Mouse (Mus musculus): ENCODE measurements around the gene Ubap2l. TPM values are rescaled to one million over a fixed set of nuclear protein-coding genes. Genes with fewer than 3 reads are reported as not detected.

Gene Ubap2l
- polyA plus RNA-seq, 1 experiment from 2014 or later: 236 TPM

- Histone ChIP-seq H3K9me3 (ENCODE audit: low read depth, low read length) (no peaks in the 10 kb centered on the region), H3K4me1 (ENCODE audit: insufficient read depth) (peaks cover 19% of the 10 kb centered on the region), H3K9ac (peak overlapping the region; percentile 93), H3K27me3 (ENCODE audit: insufficient read depth, low read length) (no peaks in the 10 kb centered on the region), H3K4me2 (peak overlapping the region; percentile 89), H3K27ac (ENCODE audit: low read depth) (peak overlapping the region; percentile 97), H3K36me3 (ENCODE audit: insufficient read depth) (peaks cover 24% of the 10 kb centered on the region), H3K4me3 (ENCODE audit: low read depth, low read length) (peak overlapping the region; percentile 94)
- DNase-seq (peak; percentile 44), ATAC-seq (ENCODE audit: insufficient read depth) (no peak)
- no peak for TF ChIP-seq CTCF (IDR thresholded peaks at IDR 0.05; ENCODE audit: low read depth)
- WGBS: 2% methylated on average over 14 of the region's 14 CpGs
Measured at GRCm38 (mm10) chr3:89962059-89962750, 90.2 kb downstream of the Ubap2l start.

- Histone ChIP-seq H3K27me3 (ENCODE audit: insufficient read depth, low read length) (no peaks in the 10 kb centered on the region), H3K36me3 (ENCODE audit: insufficient read depth) (peaks cover 31% of the 10 kb centered on the region), H3K9me3 (ENCODE audit: low read depth, low read length) (no peaks in the 10 kb centered on the region), H3K4me3 (ENCODE audit: low read depth, low read length) (peak overlapping the region; percentile 94), H3K27ac (ENCODE audit: low read depth) (peak overlapping the region; percentile 54; the same call in 1 of the 2 replicates), H3K9ac (no peak overlapping the region), H3K4me1 (ENCODE audit: insufficient read depth) (peaks cover 19% of the 10 kb centered on the region), H3K4me2 (peak overlapping the region; percentile 89)
- ATAC-seq (ENCODE audit: insufficient read depth) (no peak), DNase-seq (peak; percentile 7)
- 39% methylated on average over 4 of the region's 4 CpGs for WGBS
- TF ChIP-seq CTCF (IDR thresholded peaks at IDR 0.05; ENCODE audit: low read depth): no peak
Measured at GRCm38 (mm10) chr3:89961436-89961835, 91.0 kb downstream of the Ubap2l start.

DNA sequence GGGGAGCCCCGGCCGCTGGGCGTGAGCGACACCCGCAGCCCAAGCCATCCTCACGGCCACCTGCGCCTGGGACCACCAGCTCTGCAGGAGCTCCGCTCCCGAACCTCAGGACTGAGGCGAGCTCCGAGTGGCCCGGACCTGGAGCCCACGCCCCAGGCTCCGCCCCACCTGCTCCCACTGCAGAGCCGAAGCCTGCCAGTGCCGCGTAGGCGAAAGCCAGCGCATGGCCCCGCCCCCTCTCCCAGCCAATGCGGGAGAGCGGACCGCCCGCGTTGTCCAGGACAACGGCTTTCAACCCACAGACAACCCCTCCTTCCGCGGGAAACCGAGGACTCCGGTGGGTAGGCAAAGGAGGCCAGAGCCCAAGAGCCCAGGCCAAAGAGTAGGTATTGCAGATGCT, 92.0 kb downstream of the Ubap2l start:
- 1% methylated on average over 30 of the region's 30 CpGs for WGBS
- Histone ChIP-seq H3K9ac (peak overlapping the region; percentile 52), H3K27me3 (ENCODE audit: insufficient read depth, low read length) (no peaks in the 10 kb centered on the region), H3K9me3 (ENCODE audit: low read depth, low read length) (no peaks in the 10 kb centered on the region), H3K27ac (ENCODE audit: low read depth) (peak overlapping the region; percentile 54; the same call in 1 of the 2 replicates), H3K4me3 (ENCODE audit: low read depth, low read length) (peak overlapping the region; percentile 94), H3K36me3 (ENCODE audit: insufficient read depth) (peaks cover 41% of the 10 kb centered on the region), H3K4me2 (peak overlapping the region; percentile 89), H3K4me1 (ENCODE audit: insufficient read depth) (peaks cover 19% of the 10 kb centered on the region)
- ATAC-seq (ENCODE audit: insufficient read depth) (peak; percentile 86), DNase-seq (peak; percentile 96)
- no peak for TF ChIP-seq CTCF (IDR thresholded peaks at IDR 0.05; ENCODE audit: low read depth)

GRCm38 (mm10) chr3:89959435-89959834, 93.0 kb downstream of the Ubap2l start:
- WGBS: 82% methylated on average over 4 of the region's 4 CpGs
- no peak overlapping the region for H3K4me2 ChIP-seq
- H3K36me3 ChIP-seq (ENCODE audit: insufficient read depth): peaks cover 47% of the 10 kb centered on the region
- ATAC-seq (ENCODE audit: insufficient read depth): no peak
- H3K9ac ChIP-seq: no peak overlapping the region
- H3K4me3 ChIP-seq (ENCODE audit: low read depth, low read length): no peak overlapping the region
- peaks cover 15% of the 10 kb centered on the region for H3K4me1 ChIP-seq (ENCODE audit: insufficient read depth)
- TF ChIP-seq CTCF (IDR thresholded peaks at IDR 0.05; ENCODE audit: low read depth): no peak
- H3K27me3 ChIP-seq (ENCODE audit: insufficient read depth, low read length): no peaks in the 10 kb centered on the region
- no peak for DNase-seq
- no peak overlapping the region for H3K27ac ChIP-seq (ENCODE audit: low read depth)
- no peaks in the 10 kb centered on the region for H3K9me3 ChIP-seq (ENCODE audit: low read depth, low read length)

GRCm38 (mm10) chr3:89957880-89958279, 94.5 kb downstream of the Ubap2l start:
- H3K27ac ChIP-seq (ENCODE audit: low read depth): no peak overlapping the region
- H3K36me3 ChIP-seq (ENCODE audit: insufficient read depth): peaks cover 60% of the 10 kb centered on the region
- H3K4me2 ChIP-seq: no peak overlapping the region
- peaks cover 15% of the 10 kb centered on the region for H3K4me1 ChIP-seq (ENCODE audit: insufficient read depth)
- H3K9ac ChIP-seq: no peak overlapping the region
- H3K4me3 ChIP-seq (ENCODE audit: low read depth, low read length): no peak overlapping the region
- DNase-seq (no peak), ATAC-seq (ENCODE audit: insufficient read depth) (no peak)
- TF ChIP-seq CTCF (IDR thresholded peaks at IDR 0.05; ENCODE audit: low read depth): no peak
- no peaks in the 10 kb centered on the region for H3K27me3 ChIP-seq (ENCODE audit: insufficient read depth, low read length)
- no peaks in the 10 kb centered on the region for H3K9me3 ChIP-seq (ENCODE audit: low read depth, low read length)
- WGBS: 94% methylated on average over 9 of the region's 9 CpGs

- peaks cover 10% of the 10 kb centered on the region for H3K4me1 ChIP-seq (ENCODE audit: insufficient read depth)
- 87% methylated on average over 7 of the region's 7 CpGs for WGBS
- no peak overlapping the region for H3K4me2 ChIP-seq
- no peak overlapping the region for H3K9ac ChIP-seq
- no peaks in the 10 kb centered on the region for H3K9me3 ChIP-seq (ENCODE audit: low read depth, low read length)
- no peak for DNase-seq
- no peak for TF ChIP-seq CTCF (IDR thresholded peaks at IDR 0.05; ENCODE audit: low read depth)
- no peak overlapping the region for H3K4me3 ChIP-seq (ENCODE audit: low read depth, low read length)
- peaks cover 75% of the 10 kb centered on the region for H3K36me3 ChIP-seq (ENCODE audit: insufficient read depth)
- no peaks in the 10 kb centered on the region for H3K27me3 ChIP-seq (ENCODE audit: insufficient read depth, low read length)
- no peak for ATAC-seq (ENCODE audit: insufficient read depth)
- no peak overlapping the region for H3K27ac ChIP-seq (ENCODE audit: low read depth)
Measured at GRCm38 (mm10) chr3:89956177-89956971, 96.1 kb downstream of the Ubap2l start.

- H3K4me1 ChIP-seq (ENCODE audit: insufficient read depth): no peaks in the 10 kb centered on the region
- 3% methylated on average over 4 of the region's 4 CpGs for WGBS
- H3K4me2 ChIP-seq: no peak overlapping the region
- no peak for ATAC-seq (ENCODE audit: insufficient read depth)
- no peak overlapping the region for H3K9ac ChIP-seq
- H3K27me3 ChIP-seq (ENCODE audit: insufficient read depth, low read length): no peaks in the 10 kb centered on the region
- H3K4me3 ChIP-seq (ENCODE audit: low read depth, low read length): no peak overlapping the region
- peak; percentile 95 for TF ChIP-seq CTCF (IDR thresholded peaks at IDR 0.05; ENCODE audit: low read depth)
- peaks cover 93% of the 10 kb centered on the region for H3K36me3 ChIP-seq (ENCODE audit: insufficient read depth)
- peak; percentile 94 for DNase-seq
- H3K27ac ChIP-seq (ENCODE audit: low read depth): no peak overlapping the region
- no peaks in the 10 kb centered on the region for H3K9me3 ChIP-seq (ENCODE audit: low read depth, low read length)
Measured at GRCm38 (mm10) chr3:89953420-89953819, 99.0 kb downstream of the Ubap2l start.

MicroRNA genes within 50 kb of the gene (microRNA counts, 519-probe panel; counts per million panel counts)
- microRNA mmu-miR-190b: 3,481 counts per million, percentile 71 among the panel's probes with 10 or more counts

Small RNAs within 50 kb of the gene (microRNA-seq; reads per million reads assigned to microRNA genes)
- gene Mir190b (ENCODE audit: borderline number of aligned reads) (14.7 reads per million, percentile 27 among the genes with 10 or more reads in this experiment), gene Mir7669 (ENCODE audit: borderline number of aligned reads) (3.3 reads per million, percentile 10 among the genes with 10 or more reads in this experiment)

Other genes with a start within 250 kb of the Ubap2l start
- 11.7 and 12.1 TPM in 2 replicates for gene She, start 221.3 kb downstream of the Ubap2l start, polyA plus RNA-seq (2014; fragmentation: Nextera tagmentation; extraction: Ambion mirVana)
- 1.4 and 1.7 TPM in 2 replicates for gene Il6ra, start 139.4 kb downstream of the Ubap2l start, polyA plus RNA-seq (2014; fragmentation: Nextera tagmentation; extraction: Ambion mirVana)
- gene Atp8b2, start 89.1 kb downstream of the Ubap2l start, polyA plus RNA-seq (2014; fragmentation: Nextera tagmentation; extraction: Ambion mirVana): 20.5 and 20.8 TPM in 2 replicates
- 150 and 157 TPM in 2 replicates for gene Hax1, start 53.8 kb downstream of the Ubap2l start, polyA plus RNA-seq (2014; fragmentation: Nextera tagmentation; extraction: Ambion mirVana)
- 136 and 143 TPM in 2 replicates for gene 4933434E20Rik, start 992 bp downstream of the Ubap2l start, polyA plus RNA-seq (2014; fragmentation: Nextera tagmentation; extraction: Ambion mirVana)
- gene Tpm3, start 20.0 kb upstream of the Ubap2l start, polyA plus RNA-seq (2014; fragmentation: Nextera tagmentation; extraction: Ambion mirVana): 634 and 654 TPM in 2 replicates
- gene Nup210l, start 51.5 kb upstream of the Ubap2l start, polyA plus RNA-seq (2014; fragmentation: Nextera tagmentation; extraction: Ambion mirVana): 0.39 and 0.58 TPM in 2 replicates
- 1,714 and 1,910 TPM in 2 replicates for gene Rps27, start 161.0 kb upstream of the Ubap2l start, polyA plus RNA-seq (2014; fragmentation: Nextera tagmentation; extraction: Ambion mirVana)
- gene Rab13, start 161.1 kb upstream of the Ubap2l start, polyA plus RNA-seq (2014; fragmentation: Nextera tagmentation; extraction: Ambion mirVana): 17.9 and 19.3 TPM in 2 replicates
- gene Jtb, start 179.0 kb upstream of the Ubap2l start, polyA plus RNA-seq (2014; fragmentation: Nextera tagmentation; extraction: Ambion mirVana): 92.3 and 99.7 TPM in 2 replicates
- 5.4 and 6.5 TPM in 2 replicates for gene Creb3l4, start 190.9 kb upstream of the Ubap2l start, polyA plus RNA-seq (2014; fragmentation: Nextera tagmentation; extraction: Ambion mirVana)
- gene Slc39a1, start 195.5 kb upstream of the Ubap2l start, polyA plus RNA-seq (2014; fragmentation: Nextera tagmentation; extraction: Ambion mirVana): 85.2 and 85.3 TPM in 2 replicates
- gene Crtc2, start 201.5 kb upstream of the Ubap2l start, polyA plus RNA-seq (2014; fragmentation: Nextera tagmentation; extraction: Ambion mirVana): 19.3 and 19.6 TPM in 2 replicates
- gene Dennd4b, start 212.6 kb upstream of the Ubap2l start, polyA plus RNA-seq (2014; fragmentation: Nextera tagmentation; extraction: Ambion mirVana): 4.4 and 6.1 TPM in 2 replicates
- 14.6 and 15.8 TPM in 2 replicates for gene Gatad2b, start 240.6 kb upstream of the Ubap2l start, polyA plus RNA-seq (2014; fragmentation: Nextera tagmentation; extraction: Ambion mirVana)

Measured in lung, embryonic 14.5 days (tissue).